Mouse (Mus musculus) midbrain, embryonic 14.5 days (tissue): ENCODE results near the gene Cfap74. TPM values are rescaled to one million over a fixed set of nuclear protein-coding genes. Genes with fewer than 3 reads are reported as not detected.

Experiments
- ATAC-seq: fragments of 200-750 bp; cut with Nextera tagmentation; 2 replicates; pipeline ENCODE4 v1.8.0; 2017; ENCODE audit warnings: moderate number of reproducible peaks, moderate library complexity; ENCODE audit not compliant: low FRiP score, low TSS enrichment
- DNase-seq: peaks from one replicate; pipeline ENCODE4 v3.0.0-alpha.2; 2015
- H3K27ac ChIP-seq: fragments of 300-500 bp; sonication (generic); replicated peaks from 2 replicates; pipeline ENCODE4 v1.5.1; 2014; ENCODE audit warnings: mild to moderate bottlenecking, low read depth, low read length, moderate library complexity
- H3K27me3 ChIP-seq: fragments of 300-500 bp; sonication (generic); 2 replicates; pipeline ENCODE4 v1.6.1; 2014; ENCODE audit warnings: low read length, control low read depth, mixed read lengths; ENCODE audit not compliant: control insufficient read depth, insufficient read depth
- H3K36me3 ChIP-seq: fragments of 300-500 bp; sonication (generic); 2 replicates; pipeline ENCODE4 v1.6.1; 2014; ENCODE audit warnings: low read length, control low read depth; ENCODE audit not compliant: control insufficient read depth, insufficient read depth
- H3K4me1 ChIP-seq: fragments of 300-500 bp; sonication (generic); 2 replicates; pipeline ENCODE4 v1.6.1; 2014; ENCODE audit warnings: mild to moderate bottlenecking, antibody characterized with exemption, low read length, control low read depth; ENCODE audit not compliant: control insufficient read depth, insufficient read depth
- H3K4me2 ChIP-seq: fragments of 300-500 bp; sonication (generic); 2 replicates; pipeline ENCODE4 v1.6.1; 2014; ENCODE audit warnings: mild to moderate bottlenecking, low read length, moderate library complexity
- H3K4me3 ChIP-seq: fragments of 300-500 bp; sonication (generic); replicated peaks from 2 replicates; pipeline ENCODE4 v1.5.1; 2014; ENCODE audit warnings: low read depth, low read length
- H3K9ac ChIP-seq: fragments of 300-500 bp; sonication (generic); replicated peaks from 2 replicates; pipeline ENCODE4 v1.6.1; 2014; ENCODE audit warnings: mild to moderate bottlenecking, low read length, moderate library complexity
- H3K9me3 ChIP-seq: fragments of 300-500 bp; sonication (generic); 2 replicates; pipeline ENCODE4 v1.6.1; 2016; ENCODE audit warnings: low read length, control low read depth, mixed read lengths; ENCODE audit not compliant: control insufficient read depth
- WGBS: fragments of 180-500 bp; shearing (Covaris S2); extraction: QIAGEN DNeasy Blood & Tissue Kit; methylation state at CpG from one replicate; pipeline ENCODE4 v1.1.7; 2014; 5-methylcytosine and 5-hydroxymethylcytosine counted together
- polyA plus RNA-seq: library from polyadenylated mRNA; unstranded; fragments of >200 nt; fragmentation: Nextera tagmentation; extraction: Ambion mirVana; gene quantifications from 2 replicates; pipeline ENCODE4 v1.2.1, GENCODE M21; 2014

Cfap74 gene
- polyA plus RNA-seq, 1 experiment from 2014 or later, result 3.3 TPM

- no peak for ATAC-seq
- Histone ChIP-seq H3K4me1 (no peaks in the 10 kb centered on the region), H3K9me3 (no peaks in the 10 kb centered on the region), H3K4me2 (no peak overlapping the region), H3K9ac (no peak overlapping the region), H3K4me3 (no peak overlapping the region), H3K27me3 (no peaks in the 10 kb centered on the region), H3K27ac (no peak overlapping the region), H3K36me3 (peaks cover 8% of the 10 kb centered on the region; the same call in 1 of the 2 replicates)
- DNase-seq, result no peak
- WGBS, result 72% methylated on average over 2 of the region's 2 CpGs
Measured at GRCm38 (mm10) chr4:155514810-155515209, 105.8 kb downstream of the Cfap74 start.

Other genes with a start within 250 kb of the Cfap74 start
- 14.3 and 15.4 TPM in 2 replicates for gene Ski, start 186.6 kb upstream of the Cfap74 start, polyA plus RNA-seq
- 74.1 and 85.6 TPM in 2 replicates for gene Faap20, start 159.4 kb upstream of the Cfap74 start, polyA plus RNA-seq
- 65.4 and 68.5 TPM in 2 replicates for gene Prkcz, start 47.8 kb upstream of the Cfap74 start, polyA plus RNA-seq
- 0.19 TPM in 1 of 2 replicates, not detected in the other for gene Gabrd, start 11.1 kb upstream of the Cfap74 start, polyA plus RNA-seq
- gene Tmem52, start 59.9 kb downstream of the Cfap74 start, polyA plus RNA-seq, result 0.57 TPM in 1 of 2 replicates, not detected in the other
- gene Gnb1, start 82.2 kb downstream of the Cfap74 start, polyA plus RNA-seq, result 1,231 and 1,263 TPM in 2 replicates
- gene Nadk, start 153.2 kb downstream of the Cfap74 start, polyA plus RNA-seq, result 70.4 and 95.1 TPM in 2 replicates
- 15.6 and 19.9 TPM in 2 replicates for gene Slc35e2, start 192.2 kb downstream of the Cfap74 start, polyA plus RNA-seq
- 49.4 and 49.9 TPM in 2 replicates for gene Cdk11b, start 215.7 kb downstream of the Cfap74 start, polyA plus RNA-seq
- not detected in 2 replicates for gene Gm10563, start 236.2 kb downstream of the Cfap74 start, polyA plus RNA-seq
- 2.5 and 3.9 TPM in 2 replicates for gene Mmp23, start 244.2 kb downstream of the Cfap74 start, polyA plus RNA-seq